Mouse (Mus musculus) lung, embryonic 16.5 days (tissue): ENCODE measurements around the gene Pik3c2g. TPM values are rescaled to one million over a fixed set of nuclear protein-coding genes. Genes with fewer than 3 reads are reported as not detected.
A peak's percentile ranks its signal among the peaks of the same experiment; 100 is the strongest.

Experiments
- ATAC-seq: fragments of 200-750 bp; cut with Nextera tagmentation; 2 replicates; pipeline ENCODE4 v1.8.0; 2017; ENCODE audit warnings: low read depth, mild to moderate bottlenecking, moderate library complexity
- H3K27ac ChIP-seq: fragments of 300-500 bp; sonication (generic); 2 replicates; pipeline ENCODE4 v1.5.1; 2014; ENCODE audit warnings: mild to moderate bottlenecking, control low read depth, low read length
- H3K27me3 ChIP-seq: fragments of 300-500 bp; sonication (generic); 2 replicates; pipeline ENCODE4 v1.6.1; 2014; ENCODE audit warnings: low read depth, low read length, mixed read lengths; ENCODE audit not compliant: control insufficient read depth, insufficient read depth
- H3K36me3 ChIP-seq: fragments of 300-500 bp; sonication (generic); 2 replicates; pipeline ENCODE4 v1.6.1; 2014; ENCODE audit warnings: low read length; ENCODE audit not compliant: control insufficient read depth, insufficient read depth
- H3K4me1 ChIP-seq: fragments of 300-500 bp; sonication (generic); replicated peaks from 2 replicates; pipeline ENCODE4 v1.6.1; 2014; ENCODE audit warnings: low read length, mixed read lengths; ENCODE audit not compliant: control insufficient read depth, insufficient read depth
- H3K4me2 ChIP-seq: fragments of 300-500 bp; sonication (generic); 2 replicates; pipeline ENCODE4 v1.6.1; 2014; ENCODE audit warnings: low read depth, low read length, control low read depth
- H3K4me3 ChIP-seq: fragments of 300-500 bp; sonication (generic); 2 replicates; pipeline ENCODE4 v1.5.1; 2014; ENCODE audit warnings: mild to moderate bottlenecking, low read length, control low read depth
- H3K9ac ChIP-seq: fragments of 300-500 bp; sonication (generic); 2 replicates; pipeline ENCODE4 v1.6.1; 2014; ENCODE audit warnings: low read length, control low read depth
- H3K9me3 ChIP-seq: fragments of 300-500 bp; sonication (generic); 2 replicates; pipeline ENCODE4 v1.6.1; 2016; ENCODE audit warnings: low read length; ENCODE audit not compliant: control insufficient read depth
- WGBS: fragments of 180-500 bp; shearing (Covaris S2); extraction: QIAGEN DNeasy Blood & Tissue Kit; methylation state at CpG from one replicate; pipeline ENCODE4 v1.1.7; 2014; 5-methylcytosine and 5-hydroxymethylcytosine counted together
- polyA plus RNA-seq: library from polyadenylated mRNA; unstranded; fragments of >200 nt; fragmentation: Nextera tagmentation; extraction: Ambion mirVana; gene quantifications from 2 replicates; pipeline ENCODE4 v1.2.1, GENCODE M21; 2015

Pik3c2g gene
- polyA plus RNA-seq, 1 experiment from 2014 or later = 2.7 TPM

GRCm38 (mm10) chr6:139662462-139662861, 75.4 kb downstream of the Pik3c2g start:
- ATAC-seq = no peak
- Histone ChIP-seq H3K9me3 (no peaks in the 10 kb centered on the region), H3K27me3 (no peaks in the 10 kb centered on the region), H3K4me1 (no peaks in the 10 kb centered on the region), H3K27ac (no peak overlapping the region), H3K4me3 (no peak overlapping the region), H3K9ac (no peak overlapping the region), H3K4me2 (no peak overlapping the region), H3K36me3 (no peaks in the 10 kb centered on the region)
- WGBS = 47% methylated on average over 1 of the region's 1 CpGs

- no peaks in the 10 kb centered on the region for H3K27me3 ChIP-seq
- H3K36me3 ChIP-seq = no peaks in the 10 kb centered on the region
- H3K4me3 ChIP-seq = no peak overlapping the region
- H3K4me1 ChIP-seq = no peaks in the 10 kb centered on the region
- no peak overlapping the region for H3K9ac ChIP-seq
- no peak overlapping the region for H3K4me2 ChIP-seq
- no peak overlapping the region for H3K27ac ChIP-seq
- 81% methylated on average over 3 of the region's 3 CpGs for WGBS
- no peaks in the 10 kb centered on the region for H3K9me3 ChIP-seq
- no peak for ATAC-seq
Measured at GRCm38 (mm10) chr6:139718416-139718984, 131.5 kb downstream of the Pik3c2g start.

GRCm38 (mm10) chr6:139719639-139720221, 132.7 kb downstream of the Pik3c2g start:
- Histone ChIP-seq H3K27ac (no peak overlapping the region), H3K9me3 (no peaks in the 10 kb centered on the region), H3K4me2 (no peak overlapping the region), H3K27me3 (no peaks in the 10 kb centered on the region), H3K4me1 (no peaks in the 10 kb centered on the region), H3K9ac (no peak overlapping the region), H3K4me3 (no peak overlapping the region), H3K36me3 (no peaks in the 10 kb centered on the region)
- no peak for ATAC-seq
- WGBS = 83% methylated on average over 13 of the region's 13 CpGs

- H3K36me3 ChIP-seq = no peaks in the 10 kb centered on the region
- WGBS = 74% methylated on average over 9 of the region's 9 CpGs
- no peak for ATAC-seq
- no peak overlapping the region for H3K4me3 ChIP-seq
- no peak overlapping the region for H3K9ac ChIP-seq
- H3K27me3 ChIP-seq = no peaks in the 10 kb centered on the region
- no peak overlapping the region for H3K4me2 ChIP-seq
- no peaks in the 10 kb centered on the region for H3K9me3 ChIP-seq
- no peak overlapping the region for H3K27ac ChIP-seq
- no peaks in the 10 kb centered on the region for H3K4me1 ChIP-seq
Measured at GRCm38 (mm10) chr6:139735708-139736626, 148.9 kb downstream of the Pik3c2g start.

GRCm38 (mm10) chr6:139738350-139738749, 151.3 kb downstream of the Pik3c2g start:
- Histone ChIP-seq H3K4me3 (no peak overlapping the region), H3K9ac (no peak overlapping the region), H3K36me3 (no peaks in the 10 kb centered on the region), H3K27me3 (no peaks in the 10 kb centered on the region), H3K4me1 (no peaks in the 10 kb centered on the region), H3K4me2 (no peak overlapping the region), H3K27ac (no peak overlapping the region), H3K9me3 (no peaks in the 10 kb centered on the region)
- 30% methylated on average over 5 of the region's 5 CpGs for WGBS
- peak; percentile 86 for ATAC-seq

- no peak for ATAC-seq
- H3K4me1 ChIP-seq = no peaks in the 10 kb centered on the region
- no peak overlapping the region for H3K27ac ChIP-seq
- no peaks in the 10 kb centered on the region for H3K27me3 ChIP-seq
- no peaks in the 10 kb centered on the region for H3K36me3 ChIP-seq
- H3K9me3 ChIP-seq = no peaks in the 10 kb centered on the region
- no peak overlapping the region for H3K9ac ChIP-seq
- H3K4me3 ChIP-seq = no peak overlapping the region
- no peak overlapping the region for H3K4me2 ChIP-seq
- 78% methylated on average over 12 of the region's 12 CpGs for WGBS
Measured at GRCm38 (mm10) chr6:139742693-139743432, 155.8 kb downstream of the Pik3c2g start.

GRCm38 (mm10) chr6:139746758-139747479, 159.9 kb downstream of the Pik3c2g start:
- Histone ChIP-seq H3K27me3 (no peaks in the 10 kb centered on the region), H3K27ac (no peak overlapping the region), H3K36me3 (no peaks in the 10 kb centered on the region), H3K4me1 (no peaks in the 10 kb centered on the region), H3K9me3 (no peaks in the 10 kb centered on the region), H3K9ac (no peak overlapping the region), H3K4me2 (no peak overlapping the region), H3K4me3 (no peak overlapping the region)
- 75% methylated on average over 7 of the region's 7 CpGs for WGBS
- no peak for ATAC-seq

GRCm38 (mm10) chr6:139748091-139748771, 161.2 kb downstream of the Pik3c2g start:
- Histone ChIP-seq H3K4me2 (no peak overlapping the region), H3K4me3 (no peak overlapping the region), H3K4me1 (no peaks in the 10 kb centered on the region), H3K36me3 (no peaks in the 10 kb centered on the region), H3K9me3 (no peaks in the 10 kb centered on the region), H3K27ac (no peak overlapping the region), H3K27me3 (no peaks in the 10 kb centered on the region), H3K9ac (no peak overlapping the region)
- ATAC-seq = no peak
- 73% methylated on average over 13 of the region's 13 CpGs for WGBS
